Mouse (Mus musculus) left cerebral cortex, postnatal 4 days (tissue): ENCODE measurements around the gene Wnt11. TPM values are rescaled to one million over a fixed set of nuclear protein-coding genes. Genes with fewer than 3 reads are reported as not detected.

Experiments
- DNase-seq: peaks from one replicate; pipeline ENCODE4 v3.0.0-alpha.2; 2022
- intact Hi-C: fragments of 180-260 bp; cut with DNase I; formaldehyde crosslinking; loops from one replicate; pipeline ENCODE4 v1.15.1; 2025
- total RNA-seq, 2 experiments: library from RNA; stranded (reverse); gene quantifications; 2 replicates each; pipeline ENCODE4 v1.2.3; 2021

Gene Wnt11
- total RNA-seq, 2 experiments from 2014 or later, result 0.81 to 0.84 TPM

DNA sequence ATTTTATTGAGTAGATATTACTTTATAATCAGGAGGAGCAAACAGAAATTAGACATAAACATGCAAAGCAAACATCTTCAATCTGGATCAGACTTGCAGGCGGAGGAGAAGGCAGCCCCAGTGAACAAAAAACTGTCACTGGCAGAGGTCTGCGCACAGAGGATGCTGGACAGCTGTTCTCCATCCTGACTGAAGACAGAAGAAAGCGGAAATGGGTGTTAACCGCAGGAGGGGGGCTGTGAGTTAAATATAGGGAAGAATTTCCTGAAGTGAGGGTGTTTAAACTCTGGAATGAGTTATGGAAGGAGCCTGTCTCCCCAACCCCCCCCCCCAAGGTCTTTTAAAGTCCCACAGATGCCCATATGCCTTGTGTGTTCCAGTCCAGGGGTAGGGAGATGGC lies 64.9 kb downstream of the Wnt11 start:
- intact Hi-C loops, result no loop called here
- no peak for DNase-seq

DNA sequence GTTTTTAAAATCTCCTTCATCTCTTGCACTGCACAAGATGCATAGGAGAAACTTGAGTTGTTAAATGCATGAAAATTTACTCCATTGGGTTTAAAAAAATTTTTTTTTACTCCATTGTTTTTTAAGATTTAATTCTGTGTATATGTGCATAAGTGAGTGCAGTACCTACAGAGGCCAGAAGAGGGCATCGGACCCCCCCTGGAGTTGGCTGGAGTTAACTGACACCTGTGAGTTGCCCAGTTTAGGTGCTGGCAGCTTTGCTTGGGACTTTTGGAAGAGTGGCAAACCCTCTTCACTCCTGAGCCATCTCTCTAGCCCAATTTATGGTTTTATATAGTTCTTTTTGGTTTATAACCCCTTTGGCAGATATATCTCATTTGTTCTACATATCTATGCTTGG lies 66.2 kb downstream of the Wnt11 start:
- DNase-seq, result no peak

DNA sequence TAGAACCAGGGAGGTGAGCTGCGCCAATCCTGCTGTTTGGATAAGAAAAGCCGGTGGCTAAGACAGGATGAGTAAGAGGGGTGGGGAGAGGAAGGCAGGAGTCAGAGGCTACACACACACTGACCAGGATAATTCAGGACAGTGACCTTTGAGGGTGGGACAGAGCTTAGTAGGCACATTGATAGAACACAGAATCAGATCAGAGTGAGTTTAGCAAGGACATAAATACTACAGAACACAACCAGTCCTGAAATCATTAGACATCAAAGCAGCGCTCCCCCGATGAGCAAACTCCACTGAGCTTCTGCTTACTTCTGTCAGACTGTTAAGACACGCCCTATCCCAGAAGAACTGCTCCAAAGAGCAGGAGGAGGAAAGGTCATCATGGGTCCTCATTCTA lies 69.0 kb downstream of the Wnt11 start:
- intact Hi-C loops, result no loop called here

More for the DNA sequence above, 66.2 kb downstream of the Wnt11 start:
- intact Hi-C loops, result no loop called here

More for the DNA sequence above, 69.0 kb downstream of the Wnt11 start:
- no peak for DNase-seq

Other genes starting within 250 kb of the Wnt11 start
- gene Emsy, start 178.3 kb upstream of the Wnt11 start, total RNA-seq, result 10 to 100 TPM; 59.8 to 63.0 TPM
- 10 to 100 TPM; 65.0 to 72.7 TPM for gene Thap12, start 132.0 kb upstream of the Wnt11 start, total RNA-seq